Mouse (Mus musculus) layer of hippocampus, adult 2 months (tissue): ENCODE results near the gene Apol8. TPM values are rescaled to one million over a fixed set of nuclear protein-coding genes. Genes with fewer than 3 reads are reported as not detected.
A peak's percentile ranks its signal among the peaks of the same experiment; 100 is the strongest.

Source experiments
- DNase-seq, 2 experiments: peaks; one replicate each; pipeline ENCODE4 v3.0.0; 2022; ENCODE audit warnings: low spot score in 2 of 2
- H3K27ac ChIP-seq: fragments of 200-600 bp; 2 replicates; pipeline ENCODE4 v1.8.1; 2022
- H3K4me3 ChIP-seq: fragments of 200-600 bp; 2 replicates; pipeline ENCODE4 v1.8.1; 2022; ENCODE audit warnings: mild to moderate bottlenecking
- CTCF ChIP-seq: fragments of 200-600 bp; conservative IDR thresholded peaks from 2 replicates; pipeline ENCODE4 v1.8.1; 2022; ENCODE audit warnings: antibody characterized with exemption, mild to moderate bottlenecking, moderate library complexity
- total RNA-seq, 2 experiments: library from RNA; stranded (reverse); gene quantifications; 2 replicates each; pipeline ENCODE4 v1.2.3; 2021

The Apol8 gene
- total RNA-seq, 2 experiments from 2014 or later, result 5.7 to 7.4 TPM

DNA sequence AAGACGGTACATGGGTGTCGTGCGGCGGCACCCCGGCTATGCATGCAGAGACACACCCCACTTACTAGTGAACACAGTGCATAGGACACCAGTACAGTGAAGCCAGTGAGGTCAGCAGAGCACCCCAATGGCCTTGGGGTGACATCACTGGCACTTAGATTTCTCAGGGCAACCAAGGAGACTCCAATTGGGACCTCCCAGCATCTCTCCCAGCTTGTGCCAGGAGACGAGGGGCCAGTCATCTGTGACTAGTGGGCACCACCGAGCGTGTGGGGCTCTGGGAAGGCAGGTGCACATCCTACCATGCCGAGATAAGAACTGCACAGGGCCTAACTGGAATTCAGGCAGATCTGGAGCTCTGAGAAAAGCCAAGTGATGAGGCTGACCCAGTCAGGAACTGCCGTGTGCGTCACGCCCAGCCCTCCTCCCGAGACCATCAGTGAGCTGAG, 38.1 kb upstream of the Apol8 start:
- TF ChIP-seq CTCF, result no peak

DNA sequence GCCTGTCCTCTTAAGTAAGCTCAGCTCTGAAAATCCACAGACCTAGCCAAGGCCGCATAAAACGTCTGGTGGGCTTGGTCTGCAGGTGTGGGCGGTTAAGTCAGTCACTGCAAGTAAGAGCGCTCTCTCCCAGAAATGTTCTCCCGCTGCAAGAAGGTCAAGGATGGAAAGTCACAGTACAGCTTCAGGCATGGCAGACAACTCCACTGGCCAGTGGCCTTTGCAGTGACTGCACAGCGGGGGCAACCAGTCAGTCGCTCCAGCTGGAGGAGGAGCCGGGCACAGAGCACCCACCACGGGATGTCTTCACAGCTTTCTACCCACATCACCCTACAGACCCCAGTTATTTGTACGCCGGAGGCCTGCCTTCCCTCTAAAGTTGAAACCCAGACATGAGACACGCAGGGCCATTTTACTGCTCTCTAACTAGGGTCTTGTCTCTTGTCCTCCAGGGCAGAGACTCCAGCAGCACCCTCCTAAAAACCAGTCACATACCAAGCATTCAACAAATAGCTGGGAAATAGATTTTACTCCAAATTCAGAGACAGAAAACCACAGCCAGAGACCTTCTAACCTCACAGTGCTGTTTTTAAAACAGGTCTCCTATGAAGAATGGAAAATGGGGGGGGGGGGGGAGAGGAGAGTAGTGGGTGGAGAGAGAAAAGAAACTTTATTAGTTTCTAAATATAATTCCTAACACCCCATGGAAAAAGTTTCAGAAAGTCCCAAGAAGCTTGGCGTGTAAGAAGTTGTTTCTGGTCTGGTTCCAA, 37.5 kb upstream of the Apol8 start:
- no peak for TF ChIP-seq CTCF
- peak overlapping the region; percentile 92 for H3K27ac ChIP-seq
- DNase-seq, result no peak
- no peak overlapping the region for H3K4me3 ChIP-seq

More for the DNA sequence above, 38.1 kb upstream of the Apol8 start:
- Histone ChIP-seq H3K4me3 (no peak overlapping the region), H3K27ac (peak overlapping the region; percentile 51; the same call in 1 of the 2 replicates)
- no peak for DNase-seq

DNA sequence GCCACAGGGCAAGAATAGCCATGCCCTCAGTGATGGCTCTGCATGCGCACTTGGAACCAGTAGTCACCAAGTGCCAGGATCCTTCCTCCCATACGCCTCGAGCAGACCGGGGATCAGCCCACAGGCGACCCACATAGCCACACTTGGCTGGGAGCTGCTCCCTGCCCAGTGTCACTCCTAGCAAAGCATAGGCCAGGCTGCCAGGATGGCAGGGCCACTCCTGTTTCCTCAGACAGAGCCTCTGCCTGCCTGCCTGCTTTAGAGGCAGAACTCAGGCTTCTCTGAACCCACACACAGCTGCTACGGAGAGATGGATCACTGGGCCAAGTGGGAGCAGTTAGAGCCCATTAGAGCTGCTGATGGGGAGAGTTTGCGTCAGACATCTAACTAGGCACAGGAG, 36.8 kb upstream of the Apol8 start:
- Histone ChIP-seq H3K27ac (peak overlapping the region; percentile 92), H3K4me3 (no peak overlapping the region)
- TF ChIP-seq CTCF, result no peak
- peak; percentile 67 to 85 for DNase-seq

DNA sequence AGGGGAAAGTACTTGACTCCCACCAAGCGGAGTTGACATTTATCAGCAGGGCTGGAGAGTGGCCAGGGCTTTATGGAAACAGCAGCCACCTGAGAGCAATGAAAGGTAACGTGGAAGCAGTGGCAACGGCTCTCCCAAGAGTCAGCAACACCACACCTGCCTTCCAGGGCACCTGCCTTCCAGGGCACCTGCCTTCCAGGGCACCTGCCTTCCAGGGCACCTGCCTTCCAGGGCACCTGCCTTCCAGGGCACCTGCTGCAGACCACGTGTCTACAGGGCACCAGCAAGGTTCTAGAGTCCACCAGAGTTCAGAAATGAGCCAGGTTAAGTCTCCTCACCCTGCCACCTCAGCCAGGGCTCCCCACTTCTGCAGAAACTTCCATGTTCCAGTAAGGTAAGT, 36.3 kb upstream of the Apol8 start:
- Histone ChIP-seq H3K4me3 (no peak overlapping the region), H3K27ac (peak overlapping the region; percentile 92)
- no peak for TF ChIP-seq CTCF
- DNase-seq, result no peak

DNA sequence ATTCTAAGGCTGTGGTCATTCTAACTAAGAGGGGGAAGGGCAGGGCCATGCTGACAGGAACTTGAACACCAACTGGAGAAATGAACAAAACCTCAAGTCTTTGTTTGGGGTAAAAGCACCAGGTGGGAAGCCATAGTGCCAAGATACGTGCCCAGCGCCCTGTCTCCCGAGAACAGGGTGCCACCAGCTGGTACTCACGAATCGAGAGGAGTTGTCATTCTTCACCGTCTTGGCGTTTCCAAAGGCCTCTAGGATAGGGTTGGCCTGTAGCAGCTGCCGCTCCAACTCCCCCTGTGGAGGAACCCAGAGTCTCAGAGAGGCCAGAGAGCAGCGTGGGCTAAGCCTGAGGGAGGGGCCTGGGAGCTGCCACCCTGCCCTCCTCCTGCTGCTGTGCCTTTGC, 35.3 kb upstream of the Apol8 start:
- no peak for TF ChIP-seq CTCF
- DNase-seq, result no peak

DNA sequence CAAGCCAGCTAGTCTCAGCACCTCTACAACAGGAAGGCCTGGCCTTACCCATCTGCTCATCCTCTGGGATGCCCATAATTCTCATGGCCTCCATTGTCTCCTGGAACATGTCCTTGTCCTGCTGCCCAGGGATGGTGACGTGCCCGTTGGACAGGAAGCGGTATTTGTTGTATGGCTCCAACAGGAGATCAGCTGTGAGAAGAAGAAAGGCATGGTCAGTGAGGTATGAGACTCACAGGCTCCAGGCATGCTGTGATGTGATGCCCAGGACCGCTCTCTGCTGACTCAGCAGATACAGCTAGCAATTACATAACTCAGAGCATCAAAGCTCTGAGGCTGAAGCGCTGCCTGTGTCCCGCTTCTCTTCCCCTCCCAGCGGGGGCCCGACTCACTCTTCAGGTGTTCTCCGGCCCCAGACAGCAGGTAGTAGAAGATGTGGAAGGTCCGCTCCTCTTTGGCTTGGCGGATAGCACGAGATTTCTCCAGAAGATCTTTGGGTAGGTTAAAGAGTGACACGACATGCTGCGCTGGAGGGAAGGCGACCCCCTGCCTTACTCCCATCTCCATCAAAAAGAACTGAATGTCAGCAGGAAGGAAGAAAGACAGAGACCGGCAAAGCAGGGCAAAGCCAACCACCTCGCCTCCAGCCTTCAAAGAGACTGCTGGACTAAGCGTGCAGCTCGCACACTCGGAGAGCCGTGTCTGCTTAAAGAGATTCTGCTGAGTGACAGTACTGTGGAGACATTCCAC, 34.0 kb upstream of the Apol8 start:
- H3K27ac ChIP-seq, result peak overlapping the region; percentile 14; the same call in 1 of the 2 replicates
- DNase-seq, result no peak
- no peak for TF ChIP-seq CTCF

More for the DNA sequence above, 35.3 kb upstream of the Apol8 start:
- Histone ChIP-seq H3K27ac (peak overlapping the region; percentile 92), H3K4me3 (no peak overlapping the region)

DNA sequence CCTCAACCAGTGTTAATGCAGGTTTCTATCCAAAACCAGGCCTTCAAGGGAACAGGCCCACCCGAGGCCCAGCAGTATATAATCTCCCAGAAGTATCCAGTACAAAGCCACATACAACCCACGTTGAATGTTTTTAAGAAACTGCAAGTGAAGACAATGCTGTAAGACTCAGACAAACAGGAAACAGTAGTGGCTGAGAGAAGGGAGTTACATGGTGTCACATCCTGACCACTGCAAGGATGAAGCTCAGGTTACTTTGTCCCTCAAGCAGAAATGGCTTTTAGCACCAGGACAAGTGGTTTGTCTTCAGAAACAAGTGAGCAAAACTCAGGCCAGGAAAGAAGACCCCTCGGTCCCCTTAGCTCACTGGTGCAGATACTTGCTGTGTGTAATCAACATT, 32.4 kb upstream of the Apol8 start:
- TF ChIP-seq CTCF, result no peak
- no peak for DNase-seq
- peak overlapping the region; percentile 65; the same call in 1 of the 2 replicates for H3K27ac ChIP-seq
- no peak overlapping the region for H3K4me3 ChIP-seq

More for the DNA sequence above, 34.0 kb upstream of the Apol8 start:
- H3K4me3 ChIP-seq, result no peak overlapping the region

DNA sequence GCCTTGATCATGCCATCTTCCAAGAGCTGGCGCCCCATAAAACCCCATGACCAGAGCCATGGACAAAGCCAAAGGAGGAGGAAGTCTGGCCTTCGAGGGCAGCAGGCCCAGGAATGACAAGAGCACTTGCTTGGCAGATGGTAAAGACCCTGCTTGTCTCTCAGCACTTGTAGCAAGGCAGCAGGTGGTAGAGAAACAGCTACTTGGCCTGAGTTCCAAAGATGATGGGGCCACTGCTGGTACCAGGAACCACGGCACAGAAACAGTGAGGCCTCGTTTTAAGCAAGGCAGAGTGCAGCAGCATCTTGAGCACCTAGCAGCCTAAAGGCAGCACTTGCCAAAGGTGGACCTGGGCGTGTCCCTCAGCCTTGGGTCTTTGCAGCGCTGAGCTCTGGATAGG, 31.6 kb upstream of the Apol8 start:
- no peak for TF ChIP-seq CTCF
- Histone ChIP-seq H3K4me3 (no peak overlapping the region), H3K27ac (peak overlapping the region; percentile 65)
- DNase-seq, result no peak

DNA sequence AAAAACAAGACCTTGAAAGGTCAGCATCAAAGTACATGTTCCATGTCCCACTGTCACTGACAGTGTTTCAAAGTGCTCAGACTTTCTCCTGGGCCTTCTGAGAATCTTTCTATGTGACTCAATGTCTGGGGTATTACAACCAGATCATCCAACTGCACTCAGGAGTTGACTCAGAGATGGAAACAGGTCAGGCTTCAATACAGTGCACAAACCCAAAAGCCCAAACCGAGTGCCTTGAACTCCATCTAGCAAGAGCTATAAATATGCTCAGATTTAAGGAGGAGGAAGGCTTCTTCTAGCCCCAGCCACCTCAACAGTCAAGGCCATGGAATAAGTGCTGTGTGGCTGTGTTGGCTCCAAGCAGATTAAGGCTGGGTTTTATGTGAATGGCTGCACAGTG, 29.0 kb upstream of the Apol8 start:
- Histone ChIP-seq H3K27ac (peak overlapping the region; percentile 92), H3K4me3 (no peak overlapping the region)
- TF ChIP-seq CTCF, result no peak
- no peak for DNase-seq

DNA sequence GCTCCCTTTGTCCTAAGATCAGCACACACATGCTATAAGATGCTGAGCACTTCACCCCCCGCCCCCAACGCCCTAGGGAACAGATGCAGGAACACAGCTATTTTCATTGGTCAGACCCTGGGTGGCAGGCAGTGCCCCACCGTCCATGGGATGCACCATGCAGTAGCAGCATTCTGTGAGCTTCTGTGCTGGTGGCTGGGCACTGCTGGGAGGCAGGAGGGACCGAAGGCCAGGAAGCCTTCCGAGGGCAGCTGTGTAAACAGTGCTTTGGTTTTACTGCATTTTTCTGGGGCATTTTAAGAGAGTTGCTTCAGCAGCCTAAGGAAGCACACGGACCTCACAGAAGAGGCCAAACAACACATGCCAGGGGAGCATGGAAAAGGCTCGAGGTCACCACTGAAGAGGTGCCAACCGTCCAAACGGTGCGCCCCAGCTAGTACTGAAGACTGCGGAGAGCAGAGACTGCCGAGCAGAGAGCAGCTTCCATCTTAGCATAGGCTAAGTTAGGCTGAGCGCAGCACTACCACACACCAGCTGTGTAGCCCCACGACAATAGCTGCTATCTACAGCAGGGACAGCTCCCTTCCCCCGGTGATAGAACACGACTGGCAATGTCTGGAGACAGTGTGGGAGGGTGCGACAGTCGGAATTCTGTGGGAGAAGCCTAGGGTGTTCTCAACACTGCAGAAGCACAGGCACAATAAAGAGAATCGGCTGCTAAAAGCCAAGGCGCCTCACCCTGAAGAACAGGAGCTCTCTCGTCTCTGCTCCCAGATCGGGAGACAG, 27.4 kb upstream of the Apol8 start:
- DNase-seq, result peak; percentile 74 to 89
- TF ChIP-seq CTCF, result no peak
- no peak overlapping the region for H3K4me3 ChIP-seq
- peak overlapping the region; percentile 92 for H3K27ac ChIP-seq

DNA sequence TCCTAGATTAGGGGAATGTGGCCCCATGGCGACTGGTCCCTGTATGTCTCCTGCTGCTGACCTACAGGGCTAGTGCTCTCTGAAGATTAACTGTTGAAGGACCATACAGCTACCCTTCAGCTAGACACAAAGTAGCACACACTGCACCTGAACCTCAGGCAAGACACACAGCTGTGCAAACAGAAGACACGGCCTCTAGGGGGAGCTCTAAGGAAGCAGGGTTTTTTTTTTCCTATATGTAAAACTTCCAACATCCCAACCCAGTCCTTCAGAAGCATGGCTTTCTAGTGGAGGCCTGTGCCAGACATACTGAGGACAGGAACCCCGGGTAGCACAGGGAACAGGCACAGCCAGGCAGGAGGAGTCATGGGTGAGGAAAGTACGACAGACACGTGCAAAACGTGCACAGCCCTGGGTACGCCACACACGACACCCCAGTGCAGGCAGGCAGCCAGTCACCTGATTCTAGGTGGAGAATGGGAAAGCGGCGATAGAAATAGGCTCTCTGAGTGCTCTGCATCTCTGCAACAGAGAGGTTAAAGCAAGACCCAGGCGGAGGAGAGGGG, 25.7 kb upstream of the Apol8 start:
- no peak for DNase-seq
- Histone ChIP-seq H3K4me3 (no peak overlapping the region), H3K27ac (peak overlapping the region; percentile 92; the same call in 1 of the 2 replicates)
- TF ChIP-seq CTCF, result peak; percentile 87

DNA sequence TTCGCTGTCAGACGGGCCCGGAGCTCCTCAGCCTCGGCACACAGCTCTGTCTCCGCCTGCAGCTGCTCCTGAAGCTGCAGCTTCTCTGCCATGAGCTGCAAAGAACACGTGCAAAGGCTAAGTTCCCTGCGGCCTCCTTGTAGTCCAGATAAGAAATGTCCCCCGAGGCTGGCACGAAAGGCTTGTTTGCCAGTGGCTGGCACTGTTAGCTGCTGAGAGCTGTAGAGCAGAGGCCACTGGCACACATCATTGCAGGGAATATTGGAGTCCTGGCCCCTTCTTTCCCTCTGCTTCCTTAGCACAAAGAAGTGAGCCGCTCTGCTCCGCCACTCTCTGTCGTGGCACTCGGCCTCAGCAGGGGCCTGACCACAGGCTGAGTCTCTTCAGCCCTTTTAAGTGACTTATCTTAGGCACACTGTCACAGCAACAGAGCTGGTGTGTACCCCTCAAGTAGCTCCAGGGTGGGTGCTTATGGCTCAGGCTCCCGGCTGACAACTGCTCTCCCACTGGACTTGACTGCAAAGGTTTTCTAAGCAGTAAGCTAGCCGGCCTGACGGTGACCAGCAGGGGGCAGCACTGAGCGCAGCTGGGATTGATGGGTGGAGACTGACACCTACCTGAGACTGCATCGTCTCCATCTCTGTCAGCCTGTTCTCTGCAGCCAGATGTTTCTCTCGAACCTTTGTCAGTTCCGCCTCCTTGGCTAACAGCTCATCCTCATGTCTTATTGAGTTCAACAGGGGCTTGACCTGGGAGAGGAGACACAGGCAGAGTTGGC, 18.6 kb upstream of the Apol8 start:
- H3K4me3 ChIP-seq, result no peak overlapping the region
- peak; percentile 58 to 89 for DNase-seq
- peak; percentile 99 for TF ChIP-seq CTCF
- H3K27ac ChIP-seq, result 0 out of 2 replicates have a peak overlapping the region, but pooled peaks have one; percentile 29
